Mouse (Mus musculus): ENCODE results near the gene Ide. TPM values are rescaled to one million over a fixed set of nuclear protein-coding genes. Genes with fewer than 3 reads are reported as not detected.

Gene Ide
- total and polyA plus RNA-seq, 3 experiments: 9.1 to 120 (median 79.1) TPM

GRCm38 (mm10) chr19:37323566-37323965 lies 14.1 kb downstream of the Ide start:
- Histone ChIP-seq H3K27me3 (ENCODE audit: insufficient read depth, low read length) (no peaks in the 10 kb centered on the region), H3K36me3 (replicated peaks) (peaks cover 77% of the 10 kb centered on the region), H3K9me3 (replicated peaks) (no peaks in the 10 kb centered on the region), H3K4me3 (ENCODE audit: low read depth, low read length) (no peak overlapping the region), H3K4me1 (ENCODE audit: insufficient read depth, low read depth, low read length) (peaks cover 3% of the 10 kb centered on the region; the same call in 1 of the 2 replicates)
- no peak for TF ChIP-seq POLR2AphosphoS5 (IDR thresholded peaks at IDR 0.05; ENCODE audit: insufficient replicate concordance, low read depth, low read length)
- TF ChIP-seq CTCF (IDR thresholded peaks at IDR 0.05; ENCODE audit: low read depth, low read length): no peak
- no peak for TF ChIP-seq TAL1 (conservative IDR thresholded peaks at IDR 0.05; ENCODE audit: low read depth, low read length)
- TF ChIP-seq GATA1 (IDR thresholded peaks at IDR 0.05; ENCODE audit: borderline replicate concordance, low read length): no peak
- no peak for TF ChIP-seq GATA2 (IDR thresholded peaks at IDR 0.05; ENCODE audit: borderline replicate concordance, low read depth, low read length)
- ATAC-seq (ENCODE audit: extremely low read depth, insufficient number of reproducible peaks, low FRiP score, poor library complexity, severe bottlenecking) (no peak), DNase-seq (ENCODE audit: low spot score) (no peak)

GRCm38 (mm10) chr19:37320802-37321619 lies 16.6 kb downstream of the Ide start:
- Histone ChIP-seq H3K9me3 (replicated peaks) (no peaks in the 10 kb centered on the region), H3K36me3 (replicated peaks) (peaks cover 79% of the 10 kb centered on the region), H3K4me1 (ENCODE audit: insufficient read depth, low read depth, low read length) (peaks cover 10% of the 10 kb centered on the region), H3K4me3 (ENCODE audit: low read depth, low read length) (no peak overlapping the region), H3K27me3 (ENCODE audit: insufficient read depth, low read length) (no peaks in the 10 kb centered on the region)
- ATAC-seq (ENCODE audit: extremely low read depth, insufficient number of reproducible peaks, low FRiP score, poor library complexity, severe bottlenecking) (no peak), DNase-seq (ENCODE audit: low spot score) (no peak)
- no peak for TF ChIP-seq GATA1 (IDR thresholded peaks at IDR 0.05; ENCODE audit: borderline replicate concordance, low read length)
- TF ChIP-seq GATA2 (IDR thresholded peaks at IDR 0.05; ENCODE audit: borderline replicate concordance, low read depth, low read length): no peak
- TF ChIP-seq CTCF (IDR thresholded peaks at IDR 0.05; ENCODE audit: low read depth, low read length): no peak
- no peak for TF ChIP-seq POLR2AphosphoS5 (IDR thresholded peaks at IDR 0.05; ENCODE audit: insufficient replicate concordance, low read depth, low read length)
- no peak for TF ChIP-seq TAL1 (conservative IDR thresholded peaks at IDR 0.05; ENCODE audit: low read depth, low read length)

DNA sequence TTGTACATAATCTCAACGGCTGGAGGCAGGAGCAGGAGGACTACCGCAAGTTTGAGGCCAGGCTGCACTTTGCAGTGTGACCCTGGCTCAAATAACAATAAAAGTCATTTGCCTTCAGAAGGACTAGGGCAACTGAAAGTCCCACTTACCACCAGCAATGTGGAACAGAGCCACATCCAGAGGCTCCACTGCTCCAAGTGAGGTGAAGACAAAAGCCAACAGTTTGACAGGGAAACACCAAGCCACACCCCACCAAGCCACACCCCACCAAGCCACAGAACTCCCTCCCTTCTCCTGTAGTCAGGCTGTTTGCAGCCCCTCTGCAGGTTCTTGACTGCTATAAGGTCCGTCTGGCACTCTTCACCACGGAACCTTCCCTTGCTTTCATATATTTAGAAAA lies 20.3 kb downstream of the Ide start:
- no peak for ATAC-seq (ENCODE audit: extremely low read depth, insufficient number of reproducible peaks, low FRiP score, poor library complexity, severe bottlenecking)

GRCm38 (mm10) chr19:37315091-37315490 lies 22.6 kb downstream of the Ide start:
- Histone ChIP-seq H3K9me3 (replicated peaks) (no peaks in the 10 kb centered on the region), H3K4me3 (ENCODE audit: low read depth, low read length) (no peak overlapping the region), H3K27me3 (ENCODE audit: insufficient read depth, low read length) (no peaks in the 10 kb centered on the region), H3K36me3 (replicated peaks) (peaks cover 93% of the 10 kb centered on the region), H3K4me1 (ENCODE audit: insufficient read depth, low read depth, low read length) (peaks cover 6% of the 10 kb centered on the region)
- no peak for DNase-seq (ENCODE audit: low spot score)
- TF ChIP-seq GATA2 (IDR thresholded peaks at IDR 0.05; ENCODE audit: borderline replicate concordance, low read depth, low read length) (no peak), POLR2AphosphoS5 (IDR thresholded peaks at IDR 0.05; ENCODE audit: insufficient replicate concordance, low read depth, low read length) (no peak), GATA1 (IDR thresholded peaks at IDR 0.05; ENCODE audit: borderline replicate concordance, low read length) (no peak), CTCF (IDR thresholded peaks at IDR 0.05; ENCODE audit: low read depth, low read length) (no peak), TAL1 (conservative IDR thresholded peaks at IDR 0.05; ENCODE audit: low read depth, low read length) (no peak)
- ATAC-seq (ENCODE audit: extremely low read depth, insufficient number of reproducible peaks, low FRiP score, poor library complexity, severe bottlenecking): no peak

More for the DNA sequence above, 20.3 kb downstream of the Ide start:
- H3K27me3 ChIP-seq (ENCODE audit: insufficient read depth, low read length): no peaks in the 10 kb centered on the region
- DNase-seq (ENCODE audit: low spot score): no peak
- peaks cover 10% of the 10 kb centered on the region for H3K4me1 ChIP-seq (ENCODE audit: insufficient read depth, low read depth, low read length)
- no peak overlapping the region for H3K4me3 ChIP-seq (ENCODE audit: low read depth, low read length)
- peaks cover 88% of the 10 kb centered on the region for H3K36me3 ChIP-seq (replicated peaks)
- no peaks in the 10 kb centered on the region for H3K9me3 ChIP-seq (replicated peaks)
- TF ChIP-seq GATA1 (IDR thresholded peaks at IDR 0.05; ENCODE audit: borderline replicate concordance, low read length): no peak
- no peak for TF ChIP-seq GATA2 (IDR thresholded peaks at IDR 0.05; ENCODE audit: borderline replicate concordance, low read depth, low read length)
- no peak for TF ChIP-seq CTCF (IDR thresholded peaks at IDR 0.05; ENCODE audit: low read depth, low read length)
- no peak for TF ChIP-seq POLR2AphosphoS5 (IDR thresholded peaks at IDR 0.05; ENCODE audit: insufficient replicate concordance, low read depth, low read length)
- TF ChIP-seq TAL1 (conservative IDR thresholded peaks at IDR 0.05; ENCODE audit: low read depth, low read length): no peak

DNA sequence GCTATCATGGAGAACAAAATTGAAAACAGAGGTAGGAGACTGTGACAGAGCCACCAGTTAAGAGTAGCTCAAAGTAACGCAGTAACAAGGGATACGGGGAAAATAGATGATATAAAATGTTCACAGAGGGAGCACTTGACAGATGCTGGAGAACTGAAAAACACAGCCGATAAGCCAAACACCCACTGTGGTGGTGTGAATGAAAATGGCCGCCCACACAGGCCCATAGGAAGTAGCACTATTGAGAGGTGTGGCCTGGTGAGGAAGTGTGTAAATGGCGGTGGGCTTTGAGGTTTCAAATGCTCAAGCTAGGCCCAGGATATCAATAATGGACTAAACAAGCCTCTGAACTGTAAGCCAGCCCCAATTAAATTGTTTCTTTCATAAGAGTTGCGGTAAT lies 26.2 kb downstream of the Ide start:
- Histone ChIP-seq H3K4me1 (ENCODE audit: insufficient read depth, low read depth, low read length) (peaks cover 7% of the 10 kb centered on the region), H3K36me3 (replicated peaks) (peaks cover 94% of the 10 kb centered on the region), H3K4me3 (ENCODE audit: low read depth, low read length) (no peak overlapping the region), H3K27me3 (ENCODE audit: insufficient read depth, low read length) (no peaks in the 10 kb centered on the region), H3K9me3 (replicated peaks) (no peaks in the 10 kb centered on the region)
- no peak for ATAC-seq (ENCODE audit: extremely low read depth, insufficient number of reproducible peaks, low FRiP score, poor library complexity, severe bottlenecking)
- DNase-seq (ENCODE audit: low spot score): no peak
- TF ChIP-seq TAL1 (conservative IDR thresholded peaks at IDR 0.05; ENCODE audit: low read depth, low read length) (no peak), POLR2AphosphoS5 (IDR thresholded peaks at IDR 0.05; ENCODE audit: insufficient replicate concordance, low read depth, low read length) (no peak), GATA1 (IDR thresholded peaks at IDR 0.05; ENCODE audit: borderline replicate concordance, low read length) (no peak), CTCF (IDR thresholded peaks at IDR 0.05; ENCODE audit: low read depth, low read length) (no peak), GATA2 (IDR thresholded peaks at IDR 0.05; ENCODE audit: borderline replicate concordance, low read depth, low read length) (no peak)

GRCm38 (mm10) chr19:37310133-37310532 lies 27.5 kb downstream of the Ide start:
- Histone ChIP-seq H3K9me3 (replicated peaks) (no peaks in the 10 kb centered on the region), H3K4me1 (ENCODE audit: insufficient read depth, low read depth, low read length) (peaks cover 7% of the 10 kb centered on the region), H3K4me3 (ENCODE audit: low read depth, low read length) (no peak overlapping the region), H3K36me3 (replicated peaks) (peaks cover 94% of the 10 kb centered on the region), H3K27me3 (ENCODE audit: insufficient read depth, low read length) (no peaks in the 10 kb centered on the region)
- ATAC-seq (ENCODE audit: extremely low read depth, insufficient number of reproducible peaks, low FRiP score, poor library complexity, severe bottlenecking): no peak
- no peak for DNase-seq (ENCODE audit: low spot score)
- no peak for TF ChIP-seq POLR2AphosphoS5 (IDR thresholded peaks at IDR 0.05; ENCODE audit: insufficient replicate concordance, low read depth, low read length)
- TF ChIP-seq GATA2 (IDR thresholded peaks at IDR 0.05; ENCODE audit: borderline replicate concordance, low read depth, low read length): no peak
- no peak for TF ChIP-seq TAL1 (conservative IDR thresholded peaks at IDR 0.05; ENCODE audit: low read depth, low read length)
- no peak for TF ChIP-seq CTCF (IDR thresholded peaks at IDR 0.05; ENCODE audit: low read depth, low read length)
- TF ChIP-seq GATA1 (IDR thresholded peaks at IDR 0.05; ENCODE audit: borderline replicate concordance, low read length): no peak

All from G1E (cell line).